Mouse (Mus musculus): ENCODE results near the gene Zbtb20.

Gene Zbtb20

DNA sequence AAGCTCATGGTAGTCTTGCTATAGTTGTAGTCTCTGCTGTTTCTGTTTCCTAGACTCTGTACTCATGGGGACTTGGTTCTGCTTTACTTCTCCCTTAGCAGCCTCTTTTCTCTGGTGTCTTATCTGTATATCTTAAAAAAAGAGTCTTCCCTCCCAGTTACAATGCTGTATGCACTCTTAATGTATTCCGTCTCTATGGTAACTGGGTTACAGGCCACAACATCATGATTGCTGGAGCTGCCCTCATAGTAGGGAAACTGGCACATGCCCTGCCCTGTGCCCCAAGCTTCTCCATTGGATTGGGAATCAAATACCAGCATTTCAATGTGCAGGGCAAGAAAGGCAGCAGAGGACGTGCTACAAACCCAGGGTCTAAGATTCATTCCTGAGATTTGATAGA, 567.4 kb downstream of the Zbtb20 start:
- in situ Hi-C loops (cut with MboI, MseI), result no loop called here

DNA sequence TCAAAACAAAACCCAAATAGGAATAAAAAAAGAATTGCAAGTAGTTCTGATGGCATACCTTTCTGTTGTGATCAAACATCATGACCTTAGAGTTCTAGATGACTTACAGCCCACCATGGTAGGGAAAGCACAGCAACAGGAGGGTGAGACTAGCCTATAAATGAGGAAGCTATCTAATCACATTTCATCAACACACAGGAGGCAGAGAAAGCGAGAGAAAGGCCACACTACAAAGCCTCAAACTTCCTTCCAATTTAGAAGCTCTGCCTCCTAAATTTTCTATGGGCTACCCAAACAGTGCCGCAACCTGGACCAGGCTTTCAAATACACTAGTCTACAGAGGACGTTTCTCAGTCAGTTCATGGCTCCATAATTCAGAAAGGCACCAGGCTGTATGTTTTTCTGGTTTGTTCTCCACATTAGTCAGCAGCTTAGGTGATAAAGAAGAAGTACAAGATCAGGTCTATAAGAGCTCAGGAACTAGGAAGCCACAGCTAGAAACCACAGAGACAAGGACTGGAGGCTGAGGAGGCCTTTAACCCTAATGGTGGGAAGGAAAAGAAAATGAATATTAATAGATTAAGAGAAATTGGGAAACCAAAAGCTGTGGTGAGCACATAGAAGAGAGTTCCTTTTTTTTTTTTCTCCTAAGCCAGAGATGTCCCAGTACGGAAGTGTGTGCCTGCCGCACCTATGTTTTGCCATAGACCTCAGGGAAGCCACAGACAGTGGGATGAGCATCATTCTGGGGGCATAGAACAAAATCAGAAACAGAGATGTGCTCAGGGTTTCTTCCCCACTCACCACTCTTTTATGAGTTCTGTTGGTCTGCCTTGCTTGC, 572.7 kb downstream of the Zbtb20 start:
- in situ Hi-C loops (cut with MboI, MseI), result no loop called here

DNA sequence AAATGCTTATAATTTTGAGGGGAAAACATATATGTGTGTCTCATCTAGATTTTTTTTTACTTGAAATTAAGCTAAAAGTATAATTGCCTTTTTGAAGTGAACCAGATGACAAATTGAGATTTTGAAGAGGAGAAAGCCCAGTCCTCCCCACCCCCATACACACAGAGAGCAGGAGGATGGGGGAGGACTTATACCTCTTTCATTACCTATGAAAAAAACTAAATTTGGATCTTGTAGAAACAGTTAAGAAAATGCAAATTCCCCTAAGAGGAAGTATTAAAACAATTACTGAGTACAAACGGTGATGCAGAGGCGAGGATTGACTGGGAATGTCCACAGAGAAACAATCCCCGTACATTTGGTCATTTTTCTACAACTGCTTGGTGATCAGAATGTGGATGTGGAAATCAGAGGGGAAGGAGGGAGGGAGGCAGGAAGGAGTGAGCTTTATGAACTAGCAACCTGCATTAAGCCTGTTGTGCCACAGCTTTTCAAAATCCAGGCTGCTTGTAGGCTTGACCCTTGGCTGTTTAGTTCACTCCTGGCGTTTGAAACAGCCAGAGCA, 578.8 kb downstream of the Zbtb20 start:
- in situ Hi-C loops (cut with MboI, MseI), result no loop called here

DNA sequence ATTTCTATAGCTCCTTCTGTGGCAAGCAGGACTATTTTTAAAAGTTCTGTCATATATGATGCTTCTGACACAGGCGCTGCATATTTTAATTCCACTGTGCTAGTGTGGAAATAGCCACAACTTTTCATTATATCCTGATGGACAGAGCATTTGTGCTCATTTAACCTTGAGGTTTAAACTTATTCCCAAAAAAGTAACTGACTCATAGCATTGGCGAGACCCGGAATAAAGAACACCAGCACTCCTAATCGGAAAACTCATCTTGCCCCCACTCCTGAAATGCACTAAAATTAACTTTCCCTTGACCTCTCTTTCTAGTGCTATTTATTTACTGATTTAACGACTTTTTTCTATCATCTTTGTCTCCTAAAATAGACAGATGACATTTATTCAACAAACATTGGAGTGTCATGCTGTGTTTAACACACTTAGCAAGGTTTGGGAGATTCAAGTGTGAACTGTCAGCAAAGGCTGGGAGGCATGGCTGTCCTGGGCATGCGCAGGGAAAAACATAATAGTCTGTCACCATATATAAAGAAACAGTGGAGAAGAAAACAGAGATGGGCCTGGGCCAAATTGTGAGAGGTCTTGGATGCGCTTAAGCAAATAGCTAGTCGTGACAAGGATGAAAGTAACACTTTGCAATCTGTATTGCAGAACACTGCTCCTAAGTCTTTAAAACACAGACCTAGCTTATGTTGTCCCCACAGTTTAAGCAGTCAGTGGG, 580.9 kb downstream of the Zbtb20 start:
- in situ Hi-C loops (cut with MboI, MseI), result no loop called here

GRCm38 (mm10) chr16:43457814-43458213, 582.1 kb downstream of the Zbtb20 start:
- in situ Hi-C loops (cut with MboI, MseI), result no loop called here

DNA sequence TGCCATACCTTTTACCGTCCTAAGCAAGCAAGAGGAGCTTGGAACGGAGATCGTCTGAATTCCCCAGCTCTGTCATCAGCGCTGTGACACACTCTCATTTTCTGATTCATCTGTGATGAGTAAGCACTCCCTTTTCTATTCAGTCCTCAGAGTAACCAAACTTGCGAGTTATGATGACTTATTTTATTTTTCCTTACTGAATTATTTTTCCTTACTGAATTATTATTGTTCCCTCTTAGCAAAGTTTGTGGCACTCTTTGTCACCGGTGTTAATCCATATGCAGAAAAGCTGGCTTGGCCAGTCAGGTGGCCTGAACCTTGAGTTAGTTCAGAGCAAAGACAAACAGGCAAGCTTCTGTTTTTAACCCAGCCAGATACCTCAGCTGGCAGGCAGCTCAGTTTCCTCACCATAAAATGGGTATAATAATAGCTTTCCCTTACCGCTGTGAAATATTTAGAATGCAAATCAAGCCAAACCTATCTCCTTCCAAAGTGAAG, 583.1 kb downstream of the Zbtb20 start:
- in situ Hi-C loops (cut with MboI, MseI), result no loop called here

DNA sequence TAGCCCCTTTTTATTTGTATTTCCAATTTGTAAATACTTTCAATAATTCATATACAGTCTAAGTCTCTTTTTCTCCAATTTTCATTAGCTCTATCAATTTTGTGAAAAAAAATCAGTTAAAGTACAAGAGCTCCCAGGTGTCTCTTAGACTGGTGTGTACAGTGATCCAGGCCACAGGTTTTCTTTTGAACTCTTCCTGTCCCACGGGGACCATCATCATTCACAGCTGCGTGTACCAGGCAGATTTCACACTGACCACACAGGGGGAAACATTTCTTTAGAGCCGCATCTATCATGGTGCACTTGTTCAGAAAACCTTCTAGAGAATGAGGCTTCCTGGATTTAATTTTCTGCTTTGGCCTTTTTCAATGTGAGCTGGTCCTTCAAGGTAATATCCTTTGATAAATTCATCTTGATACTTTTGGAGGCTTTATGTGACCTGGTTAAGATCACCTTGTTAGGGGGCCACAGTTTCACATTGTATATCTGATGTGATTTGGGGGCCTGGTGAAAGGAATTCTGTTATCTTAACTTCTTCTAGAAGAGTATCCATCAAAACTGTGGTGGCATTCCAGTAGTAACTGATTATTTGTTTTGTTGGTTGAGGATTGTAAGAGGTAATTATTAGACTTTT, 586.2 kb downstream of the Zbtb20 start:
- in situ Hi-C loops (cut with MboI, MseI), result no loop called here

- in situ Hi-C loops (cut with MboI, MseI), result no loop called here
Observed at GRCm38 (mm10) chr16:43462470-43463455, 587.1 kb downstream of the Zbtb20 start.

DNA sequence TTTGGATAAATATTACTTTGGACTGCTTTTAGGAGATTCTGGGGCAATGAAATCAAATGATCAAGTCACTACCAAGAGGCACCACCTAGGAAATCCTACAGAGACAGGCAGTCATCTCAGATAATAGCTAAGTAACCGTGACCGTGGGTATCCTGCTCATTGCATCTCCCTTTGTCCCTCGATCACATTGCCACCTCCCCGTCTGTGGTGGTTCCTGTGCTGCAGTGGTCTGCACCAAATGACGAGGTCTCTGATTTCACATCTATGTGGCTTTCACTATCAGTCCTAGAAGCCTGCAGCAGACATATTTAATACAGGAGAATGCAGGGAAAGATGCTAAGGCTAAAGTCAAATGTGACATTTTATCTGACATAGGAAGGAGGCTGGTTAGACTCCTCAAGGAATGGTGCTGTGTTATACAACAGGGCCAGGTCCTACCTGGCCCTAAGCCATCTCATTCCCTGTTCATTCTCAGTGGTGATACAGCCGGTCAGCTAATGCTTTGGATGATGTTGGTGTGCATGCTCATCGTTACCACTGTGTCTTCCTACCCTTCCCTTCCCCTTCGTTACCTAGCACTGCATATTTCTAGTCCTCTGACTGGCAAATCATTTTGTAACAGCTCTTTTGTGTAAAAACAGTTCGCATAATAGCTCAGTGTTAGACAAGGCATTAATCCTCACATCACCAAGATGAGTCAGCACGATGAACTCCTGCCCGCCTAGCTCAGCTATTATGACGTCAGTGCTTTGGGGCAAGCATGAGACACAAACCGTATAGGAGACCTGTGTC, 588.2 kb downstream of the Zbtb20 start:
- in situ Hi-C loops (cut with MboI, MseI), result no loop called here

- in situ Hi-C loops (cut with MboI, MseI), result no loop called here
Observed at GRCm38 (mm10) chr16:43464476-43465080, 588.9 kb downstream of the Zbtb20 start.

DNA sequence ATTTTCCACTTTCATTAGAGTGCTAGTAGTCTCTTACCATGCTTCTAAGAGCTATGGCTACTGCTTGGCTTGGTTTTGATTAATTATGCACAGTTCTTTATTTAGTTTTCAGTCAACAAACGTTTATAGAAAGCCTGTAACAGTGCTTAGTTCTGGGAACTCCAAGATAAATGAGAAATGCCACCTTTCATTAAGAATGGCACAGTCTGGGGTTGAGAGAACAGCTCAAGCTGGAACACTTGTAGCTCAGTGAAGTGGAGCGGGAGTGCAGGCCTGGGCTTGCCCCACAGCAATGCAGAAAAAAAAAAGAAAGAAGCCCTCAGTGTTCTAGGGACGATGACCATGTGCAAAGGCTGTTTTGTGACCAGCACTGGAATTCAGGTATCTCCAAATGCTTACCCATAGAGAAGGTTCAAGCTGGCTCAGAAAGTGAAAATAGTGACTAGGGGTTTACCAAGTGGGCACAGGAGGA, 589.7 kb downstream of the Zbtb20 start:
- in situ Hi-C loops (cut with MboI, MseI), result no loop called here

DNA sequence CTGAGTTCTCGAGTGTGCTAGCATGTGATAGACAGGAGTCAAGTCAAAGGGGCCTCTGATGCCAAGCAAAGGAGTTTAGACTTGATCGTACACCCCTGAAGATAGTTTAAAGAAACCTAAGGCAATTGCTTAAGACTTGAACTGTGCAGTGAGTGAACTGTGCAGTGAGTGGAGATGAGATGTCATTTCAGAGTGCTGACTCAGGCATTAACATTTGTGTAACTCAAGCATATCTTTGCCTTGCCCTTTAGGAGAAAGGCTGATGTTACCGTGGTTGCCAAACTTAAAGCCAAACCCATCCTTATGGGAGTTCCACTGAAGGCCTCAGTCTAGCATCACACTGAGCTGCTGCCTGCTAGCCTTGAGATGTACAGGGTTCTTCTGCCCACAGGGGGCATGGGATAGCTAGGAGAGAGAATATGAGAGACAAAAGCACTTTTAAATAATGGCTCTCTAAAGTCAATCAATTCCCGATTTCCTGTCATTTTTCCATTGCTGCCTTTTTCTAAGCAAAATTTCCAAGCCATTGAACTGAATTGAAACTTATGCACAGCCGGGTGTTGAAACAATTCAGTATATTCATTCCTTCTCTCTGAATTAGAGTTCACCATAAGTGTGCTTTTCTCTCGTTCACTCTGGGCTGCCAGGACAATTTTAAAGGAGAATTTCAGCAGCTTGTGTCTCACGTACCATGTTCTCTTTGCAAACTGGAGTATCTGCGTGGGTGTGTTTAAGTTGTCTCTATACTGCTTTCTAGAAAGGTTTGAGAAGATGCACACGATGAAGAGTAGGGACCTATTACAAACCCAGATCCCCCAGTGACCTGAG, 590.5 kb downstream of the Zbtb20 start:
- in situ Hi-C loops (cut with MboI, MseI), result no loop called here

DNA sequence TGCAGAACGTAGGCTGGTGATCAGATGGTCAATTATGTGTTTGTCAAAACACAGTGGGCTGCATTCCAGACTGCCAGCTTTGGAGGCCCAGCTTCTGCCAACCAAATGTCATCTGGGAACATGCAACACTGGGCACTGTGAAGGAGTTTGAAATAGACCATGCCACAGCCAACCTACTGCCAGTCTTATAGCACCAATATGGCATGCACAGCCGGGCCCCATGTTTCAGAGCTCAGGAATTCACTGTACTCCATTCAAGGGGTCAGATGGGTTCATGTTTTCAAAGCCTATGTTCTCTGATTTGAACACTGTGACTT, 591.0 kb downstream of the Zbtb20 start:
- in situ Hi-C loops (cut with MboI, MseI), result no loop called here

DNA sequence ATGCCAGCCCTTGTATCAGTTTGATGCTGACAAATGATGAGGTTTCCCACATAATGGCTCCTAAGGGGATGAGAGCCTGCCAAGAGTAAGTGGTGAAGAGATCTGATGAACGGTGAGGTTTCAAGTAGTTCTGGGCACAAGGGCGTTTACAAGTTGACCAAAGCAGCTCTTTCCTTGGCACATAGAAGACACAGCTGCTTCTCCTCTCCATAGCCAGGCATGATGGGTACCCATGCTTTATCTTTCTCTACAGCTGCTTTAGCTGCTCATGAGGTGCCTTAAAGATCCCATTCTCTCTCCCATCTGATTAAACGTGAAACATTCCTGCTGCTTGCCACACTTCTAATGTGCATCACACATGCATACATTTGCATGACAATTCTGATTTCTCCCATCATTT, 595.4 kb downstream of the Zbtb20 start:
- in situ Hi-C loops (cut with MboI, MseI), result no loop called here

- in situ Hi-C loops (cut with MboI, MseI), result no loop called here
Observed at GRCm38 (mm10) chr16:43474941-43475728, 599.5 kb downstream of the Zbtb20 start.

- in situ Hi-C loops (cut with MboI, MseI), result no loop called here
Observed at GRCm38 (mm10) chr16:43476921-43477320, 601.2 kb downstream of the Zbtb20 start.

- in situ Hi-C loops (cut with MboI, MseI), result no loop called here
Observed at GRCm38 (mm10) chr16:43478352-43478751, 602.7 kb downstream of the Zbtb20 start.

DNA sequence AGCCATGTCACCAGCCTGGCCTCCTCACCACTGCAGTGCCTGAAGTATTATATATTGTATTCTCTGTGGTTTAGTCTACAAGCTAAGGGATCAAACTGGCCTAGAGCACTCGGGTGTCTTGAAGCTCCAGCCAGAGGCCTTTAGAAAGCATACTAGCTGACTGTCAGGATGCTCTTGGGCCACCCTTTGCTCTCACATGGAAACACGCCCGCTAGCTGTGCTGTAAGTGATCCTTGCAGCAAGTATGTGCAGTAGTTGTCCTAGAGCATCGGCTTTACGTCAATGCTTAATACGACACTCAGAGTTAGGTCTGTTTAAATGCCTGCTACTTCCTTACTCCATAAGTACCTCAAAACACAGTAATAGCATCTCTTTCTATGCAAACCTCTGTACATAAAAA, 604.9 kb downstream of the Zbtb20 start:
- in situ Hi-C loops (cut with MboI, MseI), result no loop called here
